Mouse (Mus musculus): ENCODE results near the gene Nek5.
"Not testable (repeated sequence)": the region's sequence is repeated elsewhere in the genome, so short reads cannot be mapped to it uniquely, and the experiment has no call there.

Nek5 gene

GRCm38 (mm10) chr8:22124220-22125152 is at the start of gene Nek5:
Gene Nek5, minus strand, starts transcription at chr8:22125053.
- DNase-seq (ENCODE audit: low read depth, low spot score) = peak; percentile 94

GRCm38 (mm10) chr8:22169167-22169566 is 44.3 kb upstream of the Nek5 start:
- no peak for DNase-seq (ENCODE audit: low read depth, low spot score)

- DNase-seq (ENCODE audit: low read depth, low spot score) = peak; percentile 94
Measured at GRCm38 (mm10) chr8:22166080-22166603, 41.3 kb upstream of the Nek5 start, which contains the start of gene Nek3. Gene Nek3, minus strand, starts transcription at chr8:22166435.

- DNase-seq (ENCODE audit: low read depth, low spot score) = no peak
Measured at GRCm38 (mm10) chr8:22165251-22166079, 40.6 kb upstream of the Nek5 start.

GRCm38 (mm10) chr8:22164431-22164830 is 39.6 kb upstream of the Nek5 start:
- DNase-seq (ENCODE audit: low read depth, low spot score) = no peak

GRCm38 (mm10) chr8:22162206-22162605 is 37.4 kb upstream of the Nek5 start:
- no peak for DNase-seq (ENCODE audit: low read depth, low spot score)

GRCm38 (mm10) chr8:22150345-22150663 is 25.5 kb upstream of the Nek5 start:
- DNase-seq (ENCODE audit: low read depth, low spot score) = no peak

GRCm38 (mm10) chr8:22149643-22150344 is 24.9 kb upstream of the Nek5 start:
- no peak for DNase-seq (ENCODE audit: low read depth, low spot score)

- DNase-seq (ENCODE audit: low read depth, low spot score) = no peak
Measured at GRCm38 (mm10) chr8:22148367-22148740, 23.5 kb upstream of the Nek5 start.

- no peak for DNase-seq (ENCODE audit: low read depth, low spot score)
Measured at GRCm38 (mm10) chr8:22147706-22148366, 23.0 kb upstream of the Nek5 start.

GRCm38 (mm10) chr8:22145831-22146230 is 21.0 kb upstream of the Nek5 start:
- DNase-seq (ENCODE audit: low read depth, low spot score) = peak; percentile 51

- no peak for DNase-seq (ENCODE audit: low read depth, low spot score)
Measured at GRCm38 (mm10) chr8:22143764-22144491, 19.1 kb upstream of the Nek5 start.

- DNase-seq (ENCODE audit: low read depth, low spot score) = no peak
Measured at GRCm38 (mm10) chr8:22142592-22142991, 17.7 kb upstream of the Nek5 start.

- DNase-seq (ENCODE audit: low read depth, low spot score) = no peak
Measured at GRCm38 (mm10) chr8:22141836-22142385, 17.1 kb upstream of the Nek5 start.

- not testable (repeated sequence) for DNase-seq (ENCODE audit: low read depth, low spot score)
Measured at GRCm38 (mm10) chr8:22136462-22136861, 11.6 kb upstream of the Nek5 start.

GRCm38 (mm10) chr8:22134750-22135135 is 9.9 kb upstream of the Nek5 start:
- DNase-seq (ENCODE audit: low read depth, low spot score) = no peak

- DNase-seq (ENCODE audit: low read depth, low spot score) = no peak
Measured at GRCm38 (mm10) chr8:22134078-22134749, 9.4 kb upstream of the Nek5 start.

- peak; percentile 26 for DNase-seq (ENCODE audit: low read depth, low spot score)
Measured at GRCm38 (mm10) chr8:22132062-22132461, 7.2 kb upstream of the Nek5 start.

- DNase-seq (ENCODE audit: low read depth, low spot score) = no peak
Measured at GRCm38 (mm10) chr8:22107020-22107419, 17.8 kb downstream of the Nek5 start.

GRCm38 (mm10) chr8:22091568-22091967 is 33.3 kb downstream of the Nek5 start:
- DNase-seq (ENCODE audit: low read depth, low spot score) = peak; percentile 28
